Mouse (Mus musculus): ENCODE results near the gene Ddit4. TPM values are rescaled to one million over a fixed set of nuclear protein-coding genes. Genes with fewer than 3 reads are reported as not detected.

Ddit4 gene
- polyA plus RNA-seq, 1 experiment from 2014 or later = 11.1 TPM

DNA sequence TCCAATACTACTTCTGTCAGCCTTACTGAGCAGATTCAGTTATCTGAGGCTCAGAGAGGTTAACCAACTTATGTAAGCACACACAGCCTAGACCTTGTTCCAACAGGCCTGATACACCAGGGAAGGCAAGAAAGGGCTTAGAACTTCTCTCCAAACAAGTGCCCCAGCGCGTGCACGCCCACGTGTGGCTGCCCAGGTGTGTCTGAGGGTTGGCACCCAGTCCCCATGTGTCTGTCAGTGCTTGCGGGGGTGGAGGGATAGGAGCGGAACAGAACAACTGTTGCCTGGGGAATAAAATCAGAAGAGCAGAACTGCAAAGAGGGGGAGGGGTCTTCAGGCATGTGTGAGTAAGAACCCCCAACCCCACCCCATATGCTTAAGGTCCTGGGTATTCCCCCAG, 40.5 kb downstream of the Ddit4 start:
- H3K4me1 ChIP-seq (ENCODE audit: control insufficient read depth, insufficient read depth, low read length) = peaks cover 22% of the 10 kb centered on the region
- no peak overlapping the region for H3K4me3 ChIP-seq (ENCODE audit: low read depth, low read length)
- no peak overlapping the region for H3K9ac ChIP-seq (ENCODE audit: low read length)
- ATAC-seq (no peak), DNase-seq (ENCODE audit: low spot score) (no peak)
- H3K27ac ChIP-seq (ENCODE audit: low read depth, low read length) = no peak overlapping the region
- 0 out of 2 replicates have a peak overlapping the region, but pooled peaks have one; percentile 23 for H3K4me2 ChIP-seq (ENCODE audit: low read length)
- no peaks in the 10 kb centered on the region for H3K27me3 ChIP-seq (replicated peaks; ENCODE audit: control insufficient read depth, insufficient read depth, low read length)
- 40% methylated on average over 6 of the region's 6 CpGs for WGBS
- no peaks in the 10 kb centered on the region for H3K9me3 ChIP-seq (replicated peaks; ENCODE audit: control insufficient read depth, low read length)
- no peaks in the 10 kb centered on the region for H3K36me3 ChIP-seq (ENCODE audit: control insufficient read depth, insufficient read depth, low read length)

DNA sequence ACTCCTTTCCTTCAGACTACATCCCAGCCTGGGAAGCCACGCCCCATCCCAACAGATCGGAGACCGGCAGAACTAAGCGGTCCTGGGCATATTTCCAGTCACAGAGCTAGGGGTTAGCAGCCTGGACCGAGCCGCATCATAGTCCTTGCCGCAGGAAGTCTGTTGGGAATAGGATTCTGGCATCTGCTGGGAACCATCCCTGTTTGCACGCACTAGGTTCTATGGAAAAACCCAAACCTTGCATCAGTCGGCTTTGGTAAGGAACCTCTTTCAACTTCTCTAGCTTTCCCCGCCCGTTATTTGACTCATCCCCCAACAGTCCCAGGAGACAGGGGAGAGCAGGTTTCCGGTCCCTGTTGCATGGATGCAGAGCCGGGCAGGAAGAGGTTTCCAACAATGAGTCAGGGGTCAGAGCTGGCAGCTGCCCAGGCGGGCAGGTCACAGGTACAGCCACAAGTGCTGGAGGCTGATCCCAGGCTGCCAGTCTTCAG, 42.2 kb downstream of the Ddit4 start:
- H3K36me3 ChIP-seq (ENCODE audit: control insufficient read depth, insufficient read depth, low read length) = no peaks in the 10 kb centered on the region
- H3K4me2 ChIP-seq (ENCODE audit: low read length) = peak overlapping the region; percentile 20; the same call in 1 of the 2 replicates
- H3K9me3 ChIP-seq (replicated peaks; ENCODE audit: control insufficient read depth, low read length) = no peaks in the 10 kb centered on the region
- no peak overlapping the region for H3K9ac ChIP-seq (ENCODE audit: low read length)
- WGBS = 10% methylated on average over 14 of the region's 14 CpGs
- ATAC-seq (peak; percentile 35; the same call in 1 of the 2 replicates), DNase-seq (ENCODE audit: low spot score) (peak; percentile 75)
- peak overlapping the region; percentile 2; the same call in 1 of the 2 replicates for H3K27ac ChIP-seq (ENCODE audit: low read depth, low read length)
- H3K27me3 ChIP-seq (replicated peaks; ENCODE audit: control insufficient read depth, insufficient read depth, low read length) = no peaks in the 10 kb centered on the region
- H3K4me3 ChIP-seq (ENCODE audit: low read depth, low read length) = no peak overlapping the region
- H3K4me1 ChIP-seq (ENCODE audit: control insufficient read depth, insufficient read depth, low read length) = peaks cover 17% of the 10 kb centered on the region

DNA sequence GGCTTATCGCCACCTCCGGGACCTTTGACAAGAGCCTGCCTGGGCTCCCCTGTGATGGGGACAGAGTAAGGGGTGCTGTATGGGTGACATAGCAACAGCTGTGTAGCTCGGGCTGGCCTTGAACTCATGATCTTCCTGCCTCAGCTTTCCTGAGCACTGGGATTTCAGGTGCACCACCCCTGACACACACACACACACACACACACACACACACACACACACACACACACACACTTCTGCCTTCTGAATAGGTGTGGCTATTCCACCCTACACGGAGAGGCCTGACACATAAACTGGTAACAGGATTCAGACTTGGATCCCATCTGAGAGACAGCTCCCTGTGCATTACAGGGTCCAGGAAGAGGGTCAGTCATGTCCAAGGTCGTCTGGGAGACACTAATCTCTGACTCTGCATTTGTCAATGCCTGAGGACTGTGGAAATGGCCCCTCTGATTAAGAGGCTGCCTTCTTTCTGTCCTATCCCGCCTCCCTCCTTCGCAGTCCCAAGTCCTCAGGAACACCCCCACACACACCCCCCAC, 42.8 kb downstream of the Ddit4 start:
- Histone ChIP-seq H3K27me3 (replicated peaks; ENCODE audit: control insufficient read depth, insufficient read depth, low read length) (no peaks in the 10 kb centered on the region), H3K4me2 (ENCODE audit: low read length) (no peak overlapping the region), H3K9ac (ENCODE audit: low read length) (no peak overlapping the region), H3K9me3 (replicated peaks; ENCODE audit: control insufficient read depth, low read length) (no peaks in the 10 kb centered on the region), H3K4me3 (ENCODE audit: low read depth, low read length) (no peak overlapping the region), H3K36me3 (ENCODE audit: control insufficient read depth, insufficient read depth, low read length) (no peaks in the 10 kb centered on the region), H3K4me1 (ENCODE audit: control insufficient read depth, insufficient read depth, low read length) (peaks cover 17% of the 10 kb centered on the region), H3K27ac (ENCODE audit: low read depth, low read length) (no peak overlapping the region)
- DNase-seq (ENCODE audit: low spot score) = no peak
- 57% methylated on average over 7 of the region's 7 CpGs for WGBS
- no peak; the same call in 1 of the 2 replicates for ATAC-seq

DNA sequence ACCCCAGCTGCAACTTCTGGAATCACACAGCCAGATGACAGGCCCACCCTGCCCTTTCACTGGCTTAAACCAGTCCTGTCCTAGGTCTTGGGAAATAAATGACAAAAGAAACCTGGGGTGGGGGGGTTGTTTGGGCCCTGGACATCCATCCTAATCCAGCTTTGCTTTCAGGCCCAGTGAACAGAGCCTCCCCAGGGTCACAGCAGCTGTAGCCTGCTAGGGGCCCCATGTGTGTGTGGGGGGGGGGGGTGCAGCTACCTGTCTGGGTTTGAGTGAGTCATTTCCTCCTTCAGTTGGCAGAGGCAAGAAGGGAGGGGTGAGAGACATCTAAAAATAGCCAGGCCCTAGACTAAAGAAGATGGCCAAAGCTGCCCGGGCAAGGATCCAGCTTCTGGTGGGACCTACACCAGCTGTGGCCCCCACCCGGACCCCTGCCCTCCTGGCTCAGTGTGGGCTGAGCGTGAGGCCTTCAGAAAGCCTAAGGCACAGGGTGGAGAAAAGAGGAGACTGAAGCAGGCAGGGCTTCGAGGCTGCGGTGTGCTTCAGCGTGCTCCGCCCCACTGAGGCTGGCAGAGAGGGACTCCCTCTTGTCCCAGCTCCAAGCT, 43.8 kb downstream of the Ddit4 start:
- DNase-seq (ENCODE audit: low spot score) (peak; percentile 62), ATAC-seq (peak; percentile 43)
- Histone ChIP-seq H3K4me3 (ENCODE audit: low read depth, low read length) (no peak overlapping the region), H3K27me3 (replicated peaks; ENCODE audit: control insufficient read depth, insufficient read depth, low read length) (no peaks in the 10 kb centered on the region), H3K27ac (ENCODE audit: low read depth, low read length) (0 out of 2 replicates have a peak overlapping the region, but pooled peaks have one; percentile 45), H3K4me1 (ENCODE audit: control insufficient read depth, insufficient read depth, low read length) (peaks cover 17% of the 10 kb centered on the region), H3K4me2 (ENCODE audit: low read length) (no peak overlapping the region), H3K9me3 (replicated peaks; ENCODE audit: control insufficient read depth, low read length) (no peaks in the 10 kb centered on the region), H3K36me3 (ENCODE audit: control insufficient read depth, insufficient read depth, low read length) (no peaks in the 10 kb centered on the region), H3K9ac (ENCODE audit: low read length) (no peak overlapping the region)
- 35% methylated on average over 7 of the region's 7 CpGs for WGBS

DNA sequence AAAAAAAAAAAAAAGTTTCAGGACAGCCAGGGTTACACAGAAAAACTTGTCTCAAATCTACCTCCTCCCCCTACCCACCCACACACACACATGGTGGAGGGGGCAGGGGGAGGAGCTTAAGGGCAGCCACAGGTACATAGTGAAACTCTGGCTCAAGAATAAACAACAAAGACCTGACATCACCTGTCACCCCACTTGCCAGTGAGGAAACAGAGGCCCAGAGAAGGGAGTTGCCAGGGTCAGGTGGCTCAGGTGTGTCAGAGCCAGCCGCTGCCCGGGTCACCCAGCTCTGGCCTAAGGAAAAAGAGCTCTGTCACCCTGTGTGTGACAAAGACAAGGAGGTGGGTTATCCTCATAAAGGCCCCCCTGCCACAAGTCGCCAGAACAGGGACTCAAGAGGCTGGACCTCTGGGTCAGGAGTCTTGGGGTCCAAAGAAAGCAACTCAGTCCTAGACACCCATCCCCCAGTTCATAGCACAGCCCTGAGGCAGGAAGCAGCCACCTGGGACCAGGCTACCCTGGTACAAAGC, 44.5 kb downstream of the Ddit4 start:
- Histone ChIP-seq H3K36me3 (ENCODE audit: control insufficient read depth, insufficient read depth, low read length) (no peaks in the 10 kb centered on the region), H3K4me2 (ENCODE audit: low read length) (no peak overlapping the region), H3K27ac (ENCODE audit: low read depth, low read length) (no peak overlapping the region), H3K9me3 (replicated peaks; ENCODE audit: control insufficient read depth, low read length) (no peaks in the 10 kb centered on the region), H3K4me3 (ENCODE audit: low read depth, low read length) (no peak overlapping the region), H3K4me1 (ENCODE audit: control insufficient read depth, insufficient read depth, low read length) (peaks cover 20% of the 10 kb centered on the region), H3K27me3 (replicated peaks; ENCODE audit: control insufficient read depth, insufficient read depth, low read length) (no peaks in the 10 kb centered on the region), H3K9ac (ENCODE audit: low read length) (no peak overlapping the region)
- 51% methylated on average over 3 of the region's 3 CpGs for WGBS
- ATAC-seq (no peak), DNase-seq (ENCODE audit: low spot score) (no peak)

DNA sequence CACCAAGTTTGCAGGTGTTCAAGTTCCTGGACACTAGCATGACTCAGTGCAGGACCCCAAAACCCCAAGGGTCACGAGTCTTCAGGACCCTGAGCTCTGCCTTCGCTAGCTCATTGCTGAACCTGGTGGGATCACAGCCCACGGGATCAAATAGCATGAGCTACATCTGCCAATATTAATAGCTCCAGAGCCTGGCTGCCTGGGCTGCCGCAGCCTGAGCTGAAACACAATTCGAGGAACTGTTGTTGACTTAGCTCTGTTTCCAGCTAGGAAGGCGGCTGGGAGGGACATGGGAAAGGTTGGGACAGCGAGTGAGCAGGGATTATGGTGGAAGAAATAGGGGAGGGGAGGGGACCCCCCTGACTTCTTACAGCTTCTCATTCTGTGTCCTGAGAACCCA, 48.5 kb downstream of the Ddit4 start:
- peaks cover 45% of the 10 kb centered on the region for H3K4me1 ChIP-seq (ENCODE audit: control insufficient read depth, insufficient read depth, low read length)
- ATAC-seq (no peak), DNase-seq (ENCODE audit: low spot score) (no peak)
- no peak overlapping the region for H3K9ac ChIP-seq (ENCODE audit: low read length)
- no peaks in the 10 kb centered on the region for H3K9me3 ChIP-seq (replicated peaks; ENCODE audit: control insufficient read depth, low read length)
- no peak overlapping the region for H3K4me2 ChIP-seq (ENCODE audit: low read length)
- no peaks in the 10 kb centered on the region for H3K27me3 ChIP-seq (replicated peaks; ENCODE audit: control insufficient read depth, insufficient read depth, low read length)
- no peaks in the 10 kb centered on the region for H3K36me3 ChIP-seq (ENCODE audit: control insufficient read depth, insufficient read depth, low read length)
- H3K4me3 ChIP-seq (ENCODE audit: low read depth, low read length) = no peak overlapping the region
- no peak overlapping the region for H3K27ac ChIP-seq (ENCODE audit: low read depth, low read length)
- WGBS = 67% methylated on average over 7 of the region's 7 CpGs

DNA sequence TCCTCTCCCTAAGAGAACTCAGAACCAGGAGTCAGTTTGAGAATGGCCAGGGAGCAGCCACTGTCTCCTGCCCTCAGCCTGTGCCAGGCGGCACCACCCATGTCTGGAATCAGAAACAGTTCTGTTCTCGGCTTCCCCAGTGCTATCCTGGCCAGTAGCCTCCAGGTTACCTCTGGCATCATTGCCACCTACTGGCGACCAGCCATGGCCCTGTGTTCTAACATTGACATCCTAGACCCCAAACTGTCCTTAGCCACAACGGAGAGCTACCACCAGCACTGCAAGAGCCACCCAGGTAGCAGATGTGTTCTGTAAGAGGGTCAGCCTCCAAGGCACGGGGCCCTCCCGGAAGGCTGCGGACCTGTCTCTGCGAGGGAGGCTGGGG, 49.0 kb downstream of the Ddit4 start:
- no peaks in the 10 kb centered on the region for H3K27me3 ChIP-seq (replicated peaks; ENCODE audit: control insufficient read depth, insufficient read depth, low read length)
- no peaks in the 10 kb centered on the region for H3K9me3 ChIP-seq (replicated peaks; ENCODE audit: control insufficient read depth, low read length)
- peaks cover 46% of the 10 kb centered on the region for H3K4me1 ChIP-seq (ENCODE audit: control insufficient read depth, insufficient read depth, low read length)
- H3K9ac ChIP-seq (ENCODE audit: low read length) = no peak overlapping the region
- H3K27ac ChIP-seq (ENCODE audit: low read depth, low read length) = no peak overlapping the region
- H3K36me3 ChIP-seq (ENCODE audit: control insufficient read depth, insufficient read depth, low read length) = no peaks in the 10 kb centered on the region
- no peak overlapping the region for H3K4me2 ChIP-seq (ENCODE audit: low read length)
- DNase-seq (ENCODE audit: low spot score) = no peak
- no peak for ATAC-seq
- WGBS = 69% methylated on average over 8 of the region's 8 CpGs
- no peak overlapping the region for H3K4me3 ChIP-seq (ENCODE audit: low read depth, low read length)

DNA sequence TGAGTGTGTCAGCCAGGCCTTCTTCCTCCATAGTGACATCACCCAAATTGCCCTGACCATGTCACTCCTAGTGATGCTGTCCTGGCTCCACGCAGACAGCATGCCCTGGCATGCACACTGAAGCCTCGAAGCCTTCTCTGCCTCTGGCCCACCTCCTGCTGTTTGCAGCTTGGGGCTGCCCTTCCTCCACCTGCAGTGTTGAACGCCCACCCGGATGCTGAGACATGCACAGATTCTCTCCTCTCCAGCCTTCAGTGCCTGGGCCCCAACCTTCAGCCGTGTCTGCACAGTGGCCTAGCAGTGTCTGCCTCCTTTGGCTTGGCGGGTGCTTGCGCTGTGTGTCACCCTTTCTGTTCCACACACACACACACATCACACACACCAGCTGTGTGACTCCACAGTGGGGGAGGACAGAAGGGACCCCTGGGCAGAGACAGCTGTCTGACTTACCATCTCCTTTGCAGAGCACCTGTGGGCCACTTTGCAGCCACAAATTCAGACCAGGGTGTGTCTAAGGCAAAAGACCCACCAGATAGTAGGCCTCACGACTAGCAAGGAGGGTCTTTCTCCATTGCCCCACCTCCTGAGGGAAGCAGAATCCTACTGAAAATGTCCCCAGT, 49.5 kb downstream of the Ddit4 start:
- no peak overlapping the region for H3K9ac ChIP-seq (ENCODE audit: low read length)
- H3K4me3 ChIP-seq (ENCODE audit: low read depth, low read length) = no peak overlapping the region
- WGBS = 65% methylated on average over 8 of the region's 8 CpGs

DNA sequence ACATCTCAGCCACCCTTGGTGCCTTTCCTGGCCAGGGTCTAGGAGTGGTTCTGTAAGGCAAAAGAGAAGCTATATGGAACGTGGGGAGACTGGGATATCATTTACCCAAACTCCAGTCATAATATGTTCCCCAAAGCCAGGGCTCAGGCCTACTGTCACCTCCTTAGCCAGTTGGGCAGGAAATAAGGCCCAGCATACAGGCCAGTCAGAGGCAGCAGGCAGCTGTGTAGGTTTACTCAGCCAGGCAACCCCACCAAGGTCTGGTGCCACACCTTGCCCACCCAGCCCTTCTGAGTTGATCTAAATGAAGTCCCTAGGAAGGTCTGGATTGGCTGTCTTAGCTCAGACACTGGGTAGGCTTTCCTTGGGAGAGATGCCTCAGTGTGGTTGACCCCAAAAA, 50.2 kb downstream of the Ddit4 start:
- ATAC-seq (no peak), DNase-seq (ENCODE audit: low spot score) (no peak)
- no peak overlapping the region for H3K4me2 ChIP-seq (ENCODE audit: low read length)
- 81% methylated on average over 1 of the region's 1 CpGs for WGBS
- H3K36me3 ChIP-seq (ENCODE audit: control insufficient read depth, insufficient read depth, low read length) = peaks cover 1% of the 10 kb centered on the region; the same call in 1 of the 2 replicates
- no peaks in the 10 kb centered on the region for H3K27me3 ChIP-seq (replicated peaks; ENCODE audit: control insufficient read depth, insufficient read depth, low read length)
- H3K27ac ChIP-seq (ENCODE audit: low read depth, low read length) = peak overlapping the region; percentile 54
- H3K9ac ChIP-seq (ENCODE audit: low read length) = no peak overlapping the region
- no peak overlapping the region for H3K4me3 ChIP-seq (ENCODE audit: low read depth, low read length)
- H3K9me3 ChIP-seq (replicated peaks; ENCODE audit: control insufficient read depth, low read length) = no peaks in the 10 kb centered on the region
- peaks cover 56% of the 10 kb centered on the region for H3K4me1 ChIP-seq (ENCODE audit: control insufficient read depth, insufficient read depth, low read length)

More for the DNA sequence above, 49.5 kb downstream of the Ddit4 start:
- DNase-seq (ENCODE audit: low spot score) (no peak), ATAC-seq (no peak)
- H3K27ac ChIP-seq (ENCODE audit: low read depth, low read length) = no peak overlapping the region; the same call in 1 of the 2 replicates
- H3K27me3 ChIP-seq (replicated peaks; ENCODE audit: control insufficient read depth, insufficient read depth, low read length) = no peaks in the 10 kb centered on the region
- peaks cover 50% of the 10 kb centered on the region for H3K4me1 ChIP-seq (ENCODE audit: control insufficient read depth, insufficient read depth, low read length)
- no peak overlapping the region for H3K4me2 ChIP-seq (ENCODE audit: low read length)
- no peaks in the 10 kb centered on the region for H3K9me3 ChIP-seq (replicated peaks; ENCODE audit: control insufficient read depth, low read length)
- no peaks in the 10 kb centered on the region for H3K36me3 ChIP-seq (ENCODE audit: control insufficient read depth, insufficient read depth, low read length)
